Mouse (Mus musculus): ENCODE data around the gene Ebf1. TPM values are rescaled to one million over a fixed set of nuclear protein-coding genes. Genes with fewer than 3 reads are reported as not detected.

Gene Ebf1
- polyA plus RNA-seq, 1 experiment from 2014 or later: 26.9 TPM

- Histone ChIP-seq H3K9ac (ENCODE audit: low read depth, low read length) (no peak overlapping the region), H3K9me3 (ENCODE audit: control insufficient read depth, low read length) (no peaks in the 10 kb centered on the region), H3K36me3 (ENCODE audit: control insufficient read depth, insufficient read depth, low read length) (no peaks in the 10 kb centered on the region), H3K4me1 (ENCODE audit: control insufficient read depth, insufficient read depth, low read length) (no peaks in the 10 kb centered on the region), H3K4me3 (ENCODE audit: low read length) (no peak overlapping the region), H3K27ac (ENCODE audit: low read depth, low read length) (no peak overlapping the region), H3K27me3 (ENCODE audit: control insufficient read depth, insufficient read depth, low read length) (no peaks in the 10 kb centered on the region), H3K4me2 (replicated peaks; ENCODE audit: low read depth, low read length) (no peak overlapping the region)
- WGBS: 87% methylated on average over 7 of the region's 7 CpGs
- ATAC-seq (ENCODE audit: low FRiP score, low TSS enrichment): no peak
These were observed 147.1 kb downstream of the Ebf1 start for GRCm38 (mm10) chr11:44763992-44764835.

- H3K9ac ChIP-seq (ENCODE audit: low read depth, low read length): no peak overlapping the region
- H3K9me3 ChIP-seq (ENCODE audit: control insufficient read depth, low read length): no peaks in the 10 kb centered on the region
- H3K36me3 ChIP-seq (ENCODE audit: control insufficient read depth, insufficient read depth, low read length): no peaks in the 10 kb centered on the region
- H3K4me1 ChIP-seq (ENCODE audit: control insufficient read depth, insufficient read depth, low read length): no peaks in the 10 kb centered on the region
- WGBS: 90% methylated on average over 11 of the region's 11 CpGs
- H3K27ac ChIP-seq (ENCODE audit: low read depth, low read length): no peak overlapping the region
- H3K4me2 ChIP-seq (replicated peaks; ENCODE audit: low read depth, low read length): no peak overlapping the region
- no peaks in the 10 kb centered on the region for H3K27me3 ChIP-seq (ENCODE audit: control insufficient read depth, insufficient read depth, low read length)
- no peak overlapping the region for H3K4me3 ChIP-seq (ENCODE audit: low read length)
- no peak for ATAC-seq (ENCODE audit: low FRiP score, low TSS enrichment)
These were observed 147.9 kb downstream of the Ebf1 start for GRCm38 (mm10) chr11:44764988-44765387.

- Histone ChIP-seq H3K36me3 (ENCODE audit: control insufficient read depth, insufficient read depth, low read length) (no peaks in the 10 kb centered on the region), H3K27ac (ENCODE audit: low read depth, low read length) (no peak overlapping the region), H3K9me3 (ENCODE audit: control insufficient read depth, low read length) (no peaks in the 10 kb centered on the region), H3K4me2 (replicated peaks; ENCODE audit: low read depth, low read length) (no peak overlapping the region), H3K27me3 (ENCODE audit: control insufficient read depth, insufficient read depth, low read length) (no peaks in the 10 kb centered on the region), H3K4me3 (ENCODE audit: low read length) (no peak overlapping the region), H3K9ac (ENCODE audit: low read depth, low read length) (no peak overlapping the region), H3K4me1 (ENCODE audit: control insufficient read depth, insufficient read depth, low read length) (no peaks in the 10 kb centered on the region)
- ATAC-seq (ENCODE audit: low FRiP score, low TSS enrichment): no peak
- WGBS: 68% methylated on average over 5 of the region's 5 CpGs
These were observed 149.1 kb downstream of the Ebf1 start for GRCm38 (mm10) chr11:44766246-44766645.

- H3K9ac ChIP-seq (ENCODE audit: low read depth, low read length): no peak overlapping the region
- H3K4me2 ChIP-seq (replicated peaks; ENCODE audit: low read depth, low read length): no peak overlapping the region
- no peak for ATAC-seq (ENCODE audit: low FRiP score, low TSS enrichment)
- H3K27ac ChIP-seq (ENCODE audit: low read depth, low read length): no peak overlapping the region
- no peaks in the 10 kb centered on the region for H3K36me3 ChIP-seq (ENCODE audit: control insufficient read depth, insufficient read depth, low read length)
- no peaks in the 10 kb centered on the region for H3K9me3 ChIP-seq (ENCODE audit: control insufficient read depth, low read length)
- no peaks in the 10 kb centered on the region for H3K27me3 ChIP-seq (ENCODE audit: control insufficient read depth, insufficient read depth, low read length)
- no peak overlapping the region for H3K4me3 ChIP-seq (ENCODE audit: low read length)
- WGBS: 16% methylated on average over 3 of the region's 3 CpGs
- no peaks in the 10 kb centered on the region for H3K4me1 ChIP-seq (ENCODE audit: control insufficient read depth, insufficient read depth, low read length)
These were observed 150.2 kb downstream of the Ebf1 start for GRCm38 (mm10) chr11:44767322-44767721.

- no peak overlapping the region for H3K4me3 ChIP-seq (ENCODE audit: low read length)
- H3K4me1 ChIP-seq (ENCODE audit: control insufficient read depth, insufficient read depth, low read length): no peaks in the 10 kb centered on the region
- WGBS: 63% methylated on average over 5 of the region's 5 CpGs
- no peak for ATAC-seq (ENCODE audit: low FRiP score, low TSS enrichment)
- H3K36me3 ChIP-seq (ENCODE audit: control insufficient read depth, insufficient read depth, low read length): no peaks in the 10 kb centered on the region
- no peaks in the 10 kb centered on the region for H3K27me3 ChIP-seq (ENCODE audit: control insufficient read depth, insufficient read depth, low read length)
- H3K9me3 ChIP-seq (ENCODE audit: control insufficient read depth, low read length): no peaks in the 10 kb centered on the region
- no peak overlapping the region for H3K27ac ChIP-seq (ENCODE audit: low read depth, low read length)
- no peak overlapping the region for H3K9ac ChIP-seq (ENCODE audit: low read depth, low read length)
- H3K4me2 ChIP-seq (replicated peaks; ENCODE audit: low read depth, low read length): no peak overlapping the region
These were observed 151.2 kb downstream of the Ebf1 start for GRCm38 (mm10) chr11:44768346-44768745.

GRCm38 (mm10) chr11:44770989-44771564 is 154.0 kb downstream of the Ebf1 start:
- WGBS: 80% methylated on average over 11 of the region's 11 CpGs
- no peaks in the 10 kb centered on the region for H3K9me3 ChIP-seq (ENCODE audit: control insufficient read depth, low read length)
- H3K4me2 ChIP-seq (replicated peaks; ENCODE audit: low read depth, low read length): no peak overlapping the region
- H3K4me3 ChIP-seq (ENCODE audit: low read length): no peak overlapping the region
- H3K4me1 ChIP-seq (ENCODE audit: control insufficient read depth, insufficient read depth, low read length): no peaks in the 10 kb centered on the region
- no peak for ATAC-seq (ENCODE audit: low FRiP score, low TSS enrichment)
- no peaks in the 10 kb centered on the region for H3K27me3 ChIP-seq (ENCODE audit: control insufficient read depth, insufficient read depth, low read length)
- no peak overlapping the region for H3K27ac ChIP-seq (ENCODE audit: low read depth, low read length)
- no peak overlapping the region for H3K9ac ChIP-seq (ENCODE audit: low read depth, low read length)
- no peaks in the 10 kb centered on the region for H3K36me3 ChIP-seq (ENCODE audit: control insufficient read depth, insufficient read depth, low read length)

GRCm38 (mm10) chr11:44774411-44774810 is 157.3 kb downstream of the Ebf1 start:
- 77% methylated on average over 3 of the region's 3 CpGs for WGBS

GRCm38 (mm10) chr11:44775549-44775948 is 158.4 kb downstream of the Ebf1 start:
- Histone ChIP-seq H3K27ac (ENCODE audit: low read depth, low read length) (no peak overlapping the region), H3K9ac (ENCODE audit: low read depth, low read length) (no peak overlapping the region), H3K4me3 (ENCODE audit: low read length) (no peak overlapping the region), H3K4me1 (ENCODE audit: control insufficient read depth, insufficient read depth, low read length) (no peaks in the 10 kb centered on the region), H3K36me3 (ENCODE audit: control insufficient read depth, insufficient read depth, low read length) (no peaks in the 10 kb centered on the region), H3K4me2 (replicated peaks; ENCODE audit: low read depth, low read length) (no peak overlapping the region), H3K9me3 (ENCODE audit: control insufficient read depth, low read length) (no peaks in the 10 kb centered on the region), H3K27me3 (ENCODE audit: control insufficient read depth, insufficient read depth, low read length) (no peaks in the 10 kb centered on the region)
- 84% methylated on average over 2 of the region's 2 CpGs for WGBS
- ATAC-seq (ENCODE audit: low FRiP score, low TSS enrichment): no peak

More at GRCm38 (mm10) chr11:44774411-44774810, 157.3 kb downstream of the Ebf1 start:
- Histone ChIP-seq H3K9ac (ENCODE audit: low read depth, low read length) (no peak overlapping the region), H3K27me3 (ENCODE audit: control insufficient read depth, insufficient read depth, low read length) (no peaks in the 10 kb centered on the region), H3K9me3 (ENCODE audit: control insufficient read depth, low read length) (no peaks in the 10 kb centered on the region), H3K27ac (ENCODE audit: low read depth, low read length) (no peak overlapping the region), H3K4me3 (ENCODE audit: low read length) (no peak overlapping the region), H3K4me1 (ENCODE audit: control insufficient read depth, insufficient read depth, low read length) (no peaks in the 10 kb centered on the region), H3K36me3 (ENCODE audit: control insufficient read depth, insufficient read depth, low read length) (no peaks in the 10 kb centered on the region), H3K4me2 (replicated peaks; ENCODE audit: low read depth, low read length) (no peak overlapping the region)
- ATAC-seq (ENCODE audit: low FRiP score, low TSS enrichment): no peak

- Histone ChIP-seq H3K4me3 (ENCODE audit: low read length) (no peak overlapping the region), H3K27ac (ENCODE audit: low read depth, low read length) (no peak overlapping the region), H3K9ac (ENCODE audit: low read depth, low read length) (no peak overlapping the region), H3K27me3 (ENCODE audit: control insufficient read depth, insufficient read depth, low read length) (no peaks in the 10 kb centered on the region), H3K9me3 (ENCODE audit: control insufficient read depth, low read length) (no peaks in the 10 kb centered on the region), H3K4me2 (replicated peaks; ENCODE audit: low read depth, low read length) (no peak overlapping the region), H3K36me3 (ENCODE audit: control insufficient read depth, insufficient read depth, low read length) (no peaks in the 10 kb centered on the region), H3K4me1 (ENCODE audit: control insufficient read depth, insufficient read depth, low read length) (no peaks in the 10 kb centered on the region)
- ATAC-seq (ENCODE audit: low FRiP score, low TSS enrichment): no peak
- WGBS: 57% methylated on average over 2 of the region's 2 CpGs
These were observed 159.4 kb downstream of the Ebf1 start for GRCm38 (mm10) chr11:44776556-44776955.
